Mouse (Mus musculus): Measurements from ENCODE around the gene Scn8a. TPM values are rescaled to one million over a fixed set of nuclear protein-coding genes. Genes with fewer than 3 reads are reported as not detected.

Scn8a gene
- polyA plus RNA-seq, 1 experiment = not detected

GRCm38 (mm10) chr15:101072736-101073135, 203.1 kb downstream of the Scn8a start:
- Histone ChIP-seq H3K27ac (ENCODE audit: insufficient read depth, low read depth, low read length) (no peak overlapping the region), H3K4me3 (ENCODE audit: insufficient read depth, low read length) (no peak overlapping the region), H3K4me1 (ENCODE audit: control insufficient read depth, insufficient read depth, low read length) (no peaks in the 10 kb centered on the region; the same call in 1 of the 2 replicates)
- TF ChIP-seq CTCF (IDR thresholded peaks at IDR 0.05; ENCODE audit: low read depth, low read length) (no peak), POLR2A (IDR thresholded peaks at IDR 0.05; ENCODE audit: borderline replicate concordance, low read depth, low read length) (no peak)

GRCm38 (mm10) chr15:101074067-101074466, 204.4 kb downstream of the Scn8a start:
- Histone ChIP-seq H3K27ac (ENCODE audit: insufficient read depth, low read depth, low read length) (no peak overlapping the region), H3K4me1 (ENCODE audit: control insufficient read depth, insufficient read depth, low read length) (peaks cover 2% of the 10 kb centered on the region), H3K4me3 (ENCODE audit: insufficient read depth, low read length) (no peak overlapping the region)
- no peak for TF ChIP-seq CTCF (IDR thresholded peaks at IDR 0.05; ENCODE audit: low read depth, low read length)
- no peak for TF ChIP-seq POLR2A (IDR thresholded peaks at IDR 0.05; ENCODE audit: borderline replicate concordance, low read depth, low read length)

- Histone ChIP-seq H3K4me3 (ENCODE audit: insufficient read depth, low read length) (no peak overlapping the region), H3K4me1 (ENCODE audit: control insufficient read depth, insufficient read depth, low read length) (peaks cover 6% of the 10 kb centered on the region), H3K27ac (ENCODE audit: insufficient read depth, low read depth, low read length) (no peak overlapping the region)
- TF ChIP-seq POLR2A (IDR thresholded peaks at IDR 0.05; ENCODE audit: borderline replicate concordance, low read depth, low read length) (no peak), CTCF (IDR thresholded peaks at IDR 0.05; ENCODE audit: low read depth, low read length) (no peak)
Observed at GRCm38 (mm10) chr15:101075150-101075549, 205.5 kb downstream of the Scn8a start.

DNA sequence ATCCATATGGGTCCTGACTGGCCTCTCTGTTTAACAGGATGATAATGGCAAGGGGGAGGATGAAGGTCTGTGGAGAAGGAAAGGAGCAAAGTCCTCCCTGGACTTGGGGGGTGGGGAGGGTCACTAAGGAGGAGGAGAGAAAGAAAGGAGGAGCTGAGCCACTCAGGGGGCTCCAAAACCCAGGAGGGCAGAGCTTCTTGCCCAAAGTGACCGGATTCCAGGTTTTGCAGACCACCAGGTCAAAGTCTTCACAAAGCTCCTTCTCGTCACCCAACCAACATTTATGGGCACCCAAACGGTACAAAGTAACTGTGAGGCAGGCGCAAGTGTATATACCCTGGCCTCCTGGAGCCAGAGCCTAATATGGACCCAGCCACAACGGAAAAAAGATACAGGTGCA, 206.0 kb downstream of the Scn8a start:
- no peak for TF ChIP-seq CTCF (IDR thresholded peaks at IDR 0.05; ENCODE audit: low read depth, low read length)
- TF ChIP-seq POLR2A (IDR thresholded peaks at IDR 0.05; ENCODE audit: borderline replicate concordance, low read depth, low read length) = no peak
- Histone ChIP-seq H3K27ac (ENCODE audit: insufficient read depth, low read depth, low read length) (no peak overlapping the region), H3K4me3 (ENCODE audit: insufficient read depth, low read length) (no peak overlapping the region), H3K4me1 (ENCODE audit: control insufficient read depth, insufficient read depth, low read length) (peaks cover 6% of the 10 kb centered on the region)

DNA sequence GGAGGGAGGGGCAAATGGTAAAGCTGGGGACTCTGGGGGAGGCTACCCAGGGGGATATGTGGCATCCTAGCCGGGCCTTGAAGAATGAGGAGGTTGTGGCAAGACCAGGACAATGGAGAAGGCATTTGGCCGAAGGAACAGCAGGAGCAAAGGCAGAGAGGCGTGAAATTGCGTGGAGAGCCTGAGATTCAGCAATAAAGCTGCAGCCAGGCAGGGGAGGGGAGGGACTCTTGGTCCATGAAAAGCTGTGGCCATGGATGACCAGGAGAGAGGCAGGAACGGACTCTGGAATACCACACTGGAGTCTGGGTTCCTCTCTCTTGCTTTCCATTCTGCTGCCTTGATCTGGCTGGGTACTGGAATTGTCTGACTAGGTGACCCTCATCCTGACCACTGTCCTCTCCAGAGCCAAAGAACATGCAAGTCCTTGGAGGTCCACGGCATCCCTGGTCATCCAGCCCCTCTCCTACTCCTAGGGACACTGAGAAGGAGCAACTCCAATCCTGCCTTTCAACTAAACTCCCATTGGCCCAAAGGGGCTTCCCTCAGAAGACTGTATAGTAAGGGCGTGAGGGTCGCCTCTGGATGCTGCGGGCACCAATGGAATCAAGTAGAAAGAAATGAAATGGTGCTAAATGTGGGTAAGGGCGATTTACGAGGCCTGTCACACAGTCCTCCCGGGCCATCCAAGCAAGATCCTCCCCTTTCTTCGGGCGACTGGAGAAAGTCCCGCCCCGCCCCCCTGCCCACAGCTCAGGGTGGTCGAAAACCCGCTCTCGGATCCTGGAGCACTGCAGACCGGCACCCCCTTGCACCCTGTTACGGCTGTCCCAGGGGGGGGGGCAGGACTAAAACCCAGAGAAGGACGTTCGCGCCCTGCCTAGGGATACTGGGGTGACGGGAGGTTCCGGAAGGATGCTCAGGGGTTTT, 206.7 kb downstream of the Scn8a start:
- no peak overlapping the region for H3K27ac ChIP-seq (ENCODE audit: insufficient read depth, low read depth, low read length)
- no peak for TF ChIP-seq POLR2A (IDR thresholded peaks at IDR 0.05; ENCODE audit: borderline replicate concordance, low read depth, low read length)
- no peak for TF ChIP-seq CTCF (IDR thresholded peaks at IDR 0.05; ENCODE audit: low read depth, low read length)
- peaks cover 12% of the 10 kb centered on the region for H3K4me1 ChIP-seq (ENCODE audit: control insufficient read depth, insufficient read depth, low read length)
- H3K4me3 ChIP-seq (ENCODE audit: insufficient read depth, low read length) = no peak overlapping the region

- H3K4me3 ChIP-seq (ENCODE audit: insufficient read depth, low read length) = peak overlapping the region; percentile 69
- H3K4me1 ChIP-seq (ENCODE audit: control insufficient read depth, insufficient read depth, low read length) = peaks cover 18% of the 10 kb centered on the region
- TF ChIP-seq CTCF (IDR thresholded peaks at IDR 0.05; ENCODE audit: low read depth, low read length) = no peak
- TF ChIP-seq POLR2A (IDR thresholded peaks at IDR 0.05; ENCODE audit: borderline replicate concordance, low read depth, low read length) = no peak
- no peak overlapping the region for H3K27ac ChIP-seq (ENCODE audit: insufficient read depth, low read depth, low read length)
Observed at GRCm38 (mm10) chr15:101077001-101077812, 207.5 kb downstream of the Scn8a start.

GRCm38 (mm10) chr15:101077813-101078730, 208.4 kb downstream of the Scn8a start, which contains the start of gene Fignl2:
Gene Fignl2 (minus strand): TSS chr15:101078567.
- Histone ChIP-seq H3K4me3 (ENCODE audit: insufficient read depth, low read length) (peak within 1 kb of the TSS; percentile 69), H3K4me1 (ENCODE audit: control insufficient read depth, insufficient read depth, low read length) (peaks cover 24% of the 10 kb centered on the region), H3K27ac (ENCODE audit: insufficient read depth, low read depth, low read length) (peak within 1 kb of the TSS; percentile 88)
- no peak for TF ChIP-seq POLR2A (IDR thresholded peaks at IDR 0.05; ENCODE audit: borderline replicate concordance, low read depth, low read length)
- no peak for TF ChIP-seq CTCF (IDR thresholded peaks at IDR 0.05; ENCODE audit: low read depth, low read length)

DNA sequence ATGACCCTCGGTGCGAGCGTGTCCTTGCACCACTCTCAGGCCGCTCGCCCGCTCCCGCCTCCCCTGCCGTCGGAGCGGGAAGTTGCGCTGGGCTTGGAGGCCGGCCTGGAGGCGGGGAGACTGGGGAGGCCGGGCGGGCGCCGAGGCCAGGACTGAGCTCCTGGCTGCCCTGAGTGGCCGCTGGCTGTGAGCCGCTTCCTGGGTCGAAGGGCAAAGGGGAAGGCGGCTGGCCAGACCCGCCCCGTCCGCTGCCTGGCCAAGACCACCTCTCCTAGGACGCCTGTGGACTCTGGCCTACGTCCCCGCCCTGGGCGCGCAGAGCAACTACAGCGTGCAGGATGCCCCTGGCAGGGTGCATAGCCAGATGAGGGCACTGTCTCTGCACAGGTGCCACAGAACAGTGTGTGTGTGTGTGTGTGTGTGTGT, 209.1 kb downstream of the Scn8a start:
- peak overlapping the region; percentile 66 for H3K4me3 ChIP-seq (ENCODE audit: insufficient read depth, low read length)
- peak overlapping the region; percentile 88 for H3K27ac ChIP-seq (ENCODE audit: insufficient read depth, low read depth, low read length)
- TF ChIP-seq CTCF (IDR thresholded peaks at IDR 0.05; ENCODE audit: low read depth, low read length) = no peak
- TF ChIP-seq POLR2A (IDR thresholded peaks at IDR 0.05; ENCODE audit: borderline replicate concordance, low read depth, low read length) = no peak
- H3K4me1 ChIP-seq (ENCODE audit: control insufficient read depth, insufficient read depth, low read length) = peaks cover 24% of the 10 kb centered on the region

GRCm38 (mm10) chr15:101080031-101080520, 210.4 kb downstream of the Scn8a start:
- peaks cover 29% of the 10 kb centered on the region for H3K4me1 ChIP-seq (ENCODE audit: control insufficient read depth, insufficient read depth, low read length)
- no peak for TF ChIP-seq CTCF (IDR thresholded peaks at IDR 0.05; ENCODE audit: low read depth, low read length)
- no peak overlapping the region for H3K27ac ChIP-seq (ENCODE audit: insufficient read depth, low read depth, low read length)
- no peak overlapping the region for H3K4me3 ChIP-seq (ENCODE audit: insufficient read depth, low read length)
